Mouse (Mus musculus) adrenal gland, postnatal 36 days (tissue): ENCODE results near the gene 4930404H24Rik. TPM values are rescaled to one million over a fixed set of nuclear protein-coding genes. Genes with fewer than 3 reads are reported as not detected.

Source experiments
- DNase-seq, 2 experiments: peaks; one replicate each; pipeline ENCODE4 v3.0.0; 2021; ENCODE audit warnings: mixed read lengths in 1 of 2
- total RNA-seq, 2 experiments: library from RNA; stranded (reverse); gene quantifications; 2 replicates each; pipeline ENCODE4 v1.2.3; 2021

Gene 4930404H24Rik
- total RNA-seq, 2 experiments from 2014 or later: not detected

DNA sequence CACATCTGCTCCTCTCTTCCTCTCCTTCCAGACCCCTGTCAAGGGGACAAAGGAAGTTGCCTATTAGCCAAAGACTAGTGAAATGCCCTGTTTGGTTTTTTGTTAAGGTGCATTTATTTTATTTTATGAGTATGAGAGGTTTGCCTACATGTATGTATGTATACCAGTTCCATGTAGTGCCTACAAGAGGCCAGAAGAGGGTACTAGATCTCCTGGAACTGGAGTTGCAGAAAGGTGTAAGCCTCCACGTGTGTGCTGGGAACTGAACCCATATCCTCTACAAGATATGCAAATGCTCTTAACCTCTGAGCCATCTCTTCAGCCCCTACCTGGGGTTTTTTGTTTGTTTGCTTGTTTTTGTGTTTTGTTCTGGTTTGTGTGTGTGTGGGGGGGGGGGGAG is 41.4 kb downstream of the 4930404H24Rik start:
- no peak for DNase-seq

DNA sequence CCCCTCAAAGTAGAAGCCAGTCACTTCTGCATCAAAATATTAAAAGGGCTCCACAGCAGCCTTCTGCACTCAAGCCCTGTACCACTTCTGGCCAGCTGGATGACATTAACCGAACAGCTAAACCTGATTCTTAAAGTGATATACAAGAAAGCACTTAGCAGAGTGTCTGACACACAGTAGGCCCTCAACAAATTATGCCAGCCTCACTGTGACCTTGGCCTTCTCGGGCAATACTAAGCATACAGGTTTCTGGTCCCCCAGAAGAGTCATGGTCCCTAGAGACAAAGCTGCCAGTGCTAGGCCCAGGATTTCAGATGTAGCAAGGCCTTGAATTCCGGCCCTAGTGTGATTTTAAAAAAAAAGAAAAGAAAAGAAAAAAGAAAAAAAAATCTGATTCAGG is 46.3 kb downstream of the 4930404H24Rik start:
- no peak for DNase-seq

- no peak for DNase-seq
Observed at GRCm38 (mm10) chr2:153542936-153543668, 50.5 kb downstream of the 4930404H24Rik start.

Other genes with a start within 250 kb of the 4930404H24Rik start
- gene Kif3b, start 201.4 kb upstream of the 4930404H24Rik start, total RNA-seq: 10 to 100 TPM; 27.7 to 31.1 TPM
- 10 to 100 TPM; 22.7 to 31.8 TPM for gene Asxl1, start 147.0 kb upstream of the 4930404H24Rik start, total RNA-seq
- gene Nol4l, start 37.2 kb downstream of the 4930404H24Rik start, total RNA-seq: 10 to 100 TPM; 12.8 to 13.3 TPM
- 10 to 100 TPM; 36.6 to 44.7 TPM for gene Commd7, start 140.0 kb downstream of the 4930404H24Rik start, total RNA-seq
- gene Dnmt3b, start 156.7 kb downstream of the 4930404H24Rik start, total RNA-seq: 1 to 10 TPM; 2.3 TPM
- not detected for gene Dnmt3c, start 203.9 kb downstream of the 4930404H24Rik start, total RNA-seq
- 100 to 1,000 TPM in 1 of 2 experiments, 10 to 100 TPM in 1; 100.0 to 116 TPM for gene Mapre1, start 248.5 kb downstream of the 4930404H24Rik start, total RNA-seq